Mouse (Mus musculus): ENCODE data around the gene Ubac2.

Gene Ubac2

DNA sequence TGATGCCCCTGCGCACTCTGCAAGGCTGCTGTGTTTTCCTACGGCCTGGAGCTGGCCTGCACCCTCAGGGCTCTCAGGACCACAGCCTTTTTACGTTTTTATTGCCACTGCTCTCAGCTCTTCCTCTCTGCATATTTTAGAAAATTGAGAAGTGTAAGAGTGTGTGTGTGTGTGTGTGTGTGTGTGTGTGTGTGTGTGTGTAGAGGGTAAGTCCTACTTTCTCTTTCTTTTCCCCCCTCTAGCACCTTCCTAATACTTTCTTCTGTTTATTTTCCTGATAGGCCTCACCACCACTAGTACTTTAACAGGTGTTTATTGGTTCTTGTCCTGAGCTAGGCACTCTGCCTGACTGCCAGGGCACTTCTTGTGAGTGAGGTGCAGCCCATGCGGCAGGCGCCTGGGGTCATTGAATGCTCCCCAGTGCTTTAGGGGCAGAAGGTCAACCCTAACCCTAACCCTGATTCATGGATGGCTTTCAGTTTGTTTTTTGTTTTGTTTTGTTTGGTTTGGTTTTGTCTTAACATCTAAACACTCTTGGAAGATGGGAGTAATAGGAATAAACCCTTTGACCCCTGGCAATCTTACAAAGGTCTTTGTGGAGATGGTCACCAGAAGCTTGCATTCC, 16.2 kb downstream of the Ubac2 start:
- DNase-seq (ENCODE audit: low spot score): no peak

DNA sequence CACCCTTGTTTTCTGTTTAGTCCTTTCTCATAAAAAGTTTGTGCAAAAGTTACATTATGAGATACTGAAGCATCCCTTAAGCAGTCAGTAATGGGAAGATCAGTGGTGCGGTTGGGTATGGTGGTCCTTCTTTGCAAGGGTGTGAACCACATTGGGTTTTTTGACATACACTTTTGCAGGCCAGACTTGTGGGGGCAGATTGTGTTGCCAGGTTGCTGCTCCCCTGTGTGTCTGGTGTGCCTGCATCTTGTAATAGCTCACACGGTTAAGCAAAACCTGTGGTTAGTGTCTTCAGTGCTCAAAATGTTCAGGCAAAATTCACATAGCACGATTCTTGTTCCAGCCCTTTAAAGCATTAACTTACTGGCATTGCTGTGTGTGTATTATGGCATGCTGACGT, 16.9 kb downstream of the Ubac2 start:
- no peak for DNase-seq (ENCODE audit: low spot score)

DNA sequence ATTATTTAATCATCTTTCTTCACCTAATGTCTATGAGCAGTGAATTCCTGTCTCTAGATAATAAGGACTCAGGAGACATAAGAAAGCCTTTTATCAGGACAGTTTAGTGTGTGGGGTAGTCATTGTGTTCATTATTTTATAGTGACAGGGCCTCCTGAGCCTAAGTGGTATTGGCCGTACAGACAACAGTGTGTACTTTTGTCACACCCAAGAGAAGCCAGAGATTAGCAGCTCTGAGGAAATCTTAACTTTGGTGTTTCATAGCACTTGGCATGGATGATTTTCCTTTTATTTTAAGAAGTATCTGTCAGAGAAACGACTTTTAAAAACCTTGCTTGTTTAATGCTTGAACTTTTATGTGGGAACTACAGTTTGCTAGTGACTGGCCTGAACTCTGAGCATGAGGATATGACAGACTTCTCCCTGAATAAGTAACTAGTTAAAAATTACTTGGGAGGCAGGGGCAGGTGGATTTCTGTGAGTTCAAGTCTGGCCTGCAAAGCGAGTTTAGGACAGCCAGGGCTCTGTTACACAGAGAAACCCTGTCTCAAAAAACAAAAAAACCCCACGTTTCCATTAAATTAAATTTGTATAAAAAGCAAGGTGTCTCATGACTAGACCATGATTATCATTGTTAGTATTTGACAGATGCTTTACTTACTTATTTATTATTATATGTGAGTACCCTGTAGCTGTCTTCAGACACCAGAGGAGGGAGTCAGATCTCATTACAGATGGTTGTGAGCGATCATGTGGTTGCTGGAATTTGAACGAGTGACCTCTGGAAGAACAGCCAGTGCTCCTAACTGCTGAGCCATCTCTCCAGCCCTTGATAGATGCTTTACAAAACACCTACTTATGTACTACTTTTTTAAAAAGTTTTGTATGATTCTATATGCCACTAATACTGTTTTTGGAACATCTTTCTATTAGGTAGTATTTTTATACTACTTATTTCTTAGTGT, 18.0 kb downstream of the Ubac2 start:
- DNase-seq (ENCODE audit: low spot score): no peak

DNA sequence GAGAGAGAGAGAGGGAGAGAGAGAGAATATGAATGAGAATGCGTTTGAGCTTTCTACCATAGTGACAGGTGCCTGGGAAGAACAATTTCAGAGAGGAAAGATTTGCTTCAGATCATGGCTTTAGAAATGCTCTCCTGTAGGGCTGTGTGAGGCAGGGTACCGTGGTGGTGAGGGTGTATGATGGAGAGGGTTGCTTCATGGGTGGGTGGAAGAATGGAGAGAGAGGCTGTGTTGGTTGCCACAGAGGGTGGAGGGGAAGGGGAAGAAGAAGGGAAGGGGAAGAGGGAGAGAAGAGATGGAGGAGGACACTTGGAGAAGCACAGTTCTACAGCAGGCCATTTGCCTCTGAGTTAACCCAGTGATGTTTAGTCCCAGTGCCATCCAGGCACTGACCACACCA, 19.4 kb downstream of the Ubac2 start:
- no peak for DNase-seq (ENCODE audit: low spot score)

DNA sequence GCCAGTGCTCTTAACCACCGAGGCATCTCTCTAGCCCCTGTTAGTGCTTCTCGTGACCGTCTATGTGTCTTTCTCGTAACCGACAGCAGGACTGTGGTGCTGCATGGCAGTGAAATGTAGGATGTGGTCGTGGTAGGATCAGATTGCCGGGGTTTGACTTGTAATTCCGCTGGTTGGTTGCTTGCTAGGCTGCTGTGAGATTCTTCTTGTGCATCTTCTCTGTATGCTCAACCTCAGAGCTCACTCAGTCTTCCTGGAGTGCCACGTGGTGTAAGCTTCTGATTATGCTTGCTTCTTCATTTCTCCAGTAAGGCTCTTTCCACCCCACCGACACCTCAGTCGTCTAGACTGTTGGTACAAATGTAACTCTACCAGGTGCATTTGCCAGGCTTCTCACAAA, 20.1 kb downstream of the Ubac2 start:
- no peak for DNase-seq (ENCODE audit: low spot score)

DNA sequence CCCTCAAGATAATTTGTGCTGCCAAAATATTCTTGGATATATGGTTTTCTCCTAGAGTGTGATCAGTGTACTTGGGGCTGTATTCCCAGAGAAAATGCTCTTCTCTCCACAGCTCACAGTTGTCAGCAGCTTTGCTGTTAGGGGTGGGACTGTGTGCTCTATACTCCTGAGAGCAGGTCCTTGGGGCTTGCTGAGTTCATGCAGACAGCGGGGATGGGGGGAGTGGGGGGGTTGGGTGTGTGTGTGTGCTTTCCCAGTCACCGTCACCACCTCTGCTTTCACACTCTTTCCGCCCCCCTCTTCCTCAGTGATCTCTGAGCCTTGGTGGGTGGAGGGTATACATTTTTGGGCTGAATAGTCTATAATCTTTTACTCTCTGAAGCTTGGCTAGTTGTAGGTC, 20.7 kb downstream of the Ubac2 start:
- no peak for DNase-seq (ENCODE audit: low spot score)

DNA sequence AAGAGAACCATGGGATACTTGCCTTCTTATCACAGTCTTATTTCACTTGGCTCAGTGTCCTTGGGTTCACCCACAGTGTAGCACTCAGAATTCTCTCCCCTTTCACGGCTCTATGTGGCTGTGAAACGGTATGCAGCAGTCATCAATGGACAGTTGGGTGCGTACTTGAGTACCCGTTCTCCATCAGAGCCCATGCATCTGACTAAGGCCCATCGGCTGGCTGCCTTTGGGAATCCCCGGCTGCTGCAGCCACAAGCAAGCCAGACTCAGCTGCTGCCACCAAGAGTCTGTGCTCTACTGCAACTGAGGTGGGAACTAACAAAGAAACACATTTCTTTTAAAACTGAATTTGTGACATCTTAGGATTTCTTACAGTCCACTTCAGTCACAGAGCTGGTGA, 23.1 kb downstream of the Ubac2 start:
- DNase-seq (ENCODE audit: low spot score): no peak

DNA sequence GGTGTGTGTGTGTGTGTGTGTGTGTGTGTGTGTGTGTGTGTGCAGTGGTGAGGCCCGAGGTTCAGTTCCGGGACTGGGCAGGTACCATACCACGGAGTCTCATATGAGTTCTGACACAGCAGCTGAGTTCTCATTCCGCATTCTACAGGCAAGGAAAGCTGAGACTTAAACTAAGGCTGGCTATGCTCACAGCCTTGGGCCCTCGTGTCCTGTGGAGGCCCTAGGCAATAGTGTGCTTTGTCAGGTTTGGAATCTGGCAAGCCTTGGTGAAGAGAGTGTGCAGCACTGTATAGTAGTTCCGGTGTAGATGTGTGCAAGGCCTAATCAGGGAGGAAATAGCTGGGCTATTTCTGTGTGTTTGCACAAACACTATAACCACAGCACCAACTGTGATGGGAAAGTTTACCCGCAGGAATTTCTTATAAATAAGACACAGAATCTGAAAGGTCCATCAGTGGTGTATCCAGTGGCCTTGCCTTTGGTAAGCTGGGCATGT, 25.0 kb downstream of the Ubac2 start:
- DNase-seq (ENCODE audit: low spot score): no peak

DNA sequence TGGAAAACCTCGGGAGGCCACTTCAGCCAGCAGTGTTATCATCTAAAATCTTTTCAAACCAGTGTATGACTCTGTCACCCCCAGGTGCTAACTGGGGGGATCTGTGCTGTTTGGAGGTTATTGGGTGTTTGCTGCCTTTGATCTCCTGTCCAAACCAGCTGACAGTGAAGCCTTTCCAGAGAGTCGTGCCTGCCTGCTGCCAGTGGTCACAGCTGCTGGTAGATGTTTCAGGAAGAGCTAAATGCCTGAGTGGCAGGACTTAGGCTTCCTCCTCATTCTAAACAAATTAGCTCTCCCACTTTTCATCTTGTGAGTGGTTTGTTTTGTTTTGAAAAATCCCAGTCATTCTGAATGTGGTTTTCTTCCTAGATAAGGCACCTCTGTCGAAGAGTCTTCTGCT, 26.3 kb downstream of the Ubac2 start:
- no peak for DNase-seq (ENCODE audit: low spot score)

DNA sequence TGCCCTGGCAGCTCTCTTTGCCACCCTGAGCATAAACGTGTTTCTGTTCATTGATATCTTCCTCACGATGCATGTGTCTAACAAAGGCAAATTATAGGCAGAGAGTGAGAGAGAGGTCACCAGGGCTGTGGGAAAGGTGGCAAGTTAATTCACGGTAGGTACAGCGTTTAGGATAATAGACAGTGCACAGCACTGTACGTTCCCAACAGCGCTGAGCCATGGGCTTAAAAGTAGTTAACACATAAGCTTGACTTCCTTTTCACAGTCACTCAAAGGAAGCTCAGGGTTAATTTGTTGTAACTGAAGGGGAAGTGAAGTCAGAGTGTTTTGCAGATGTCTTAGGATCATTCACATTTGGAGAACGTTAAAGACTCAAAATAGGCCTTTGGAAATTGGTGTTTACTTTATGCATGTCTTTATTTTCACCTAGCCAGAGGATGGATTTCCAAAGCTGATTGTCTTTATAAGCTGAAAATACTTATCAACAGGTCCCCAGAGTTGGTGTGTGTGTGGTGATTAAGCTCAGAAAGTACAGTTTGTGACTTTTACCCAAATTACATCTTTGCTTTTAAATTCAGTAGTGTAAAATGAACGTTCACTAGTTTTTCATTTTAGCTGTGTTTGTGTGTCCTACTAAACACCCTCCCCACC, 28.0 kb downstream of the Ubac2 start:
- DNase-seq (ENCODE audit: low spot score): no peak

DNA sequence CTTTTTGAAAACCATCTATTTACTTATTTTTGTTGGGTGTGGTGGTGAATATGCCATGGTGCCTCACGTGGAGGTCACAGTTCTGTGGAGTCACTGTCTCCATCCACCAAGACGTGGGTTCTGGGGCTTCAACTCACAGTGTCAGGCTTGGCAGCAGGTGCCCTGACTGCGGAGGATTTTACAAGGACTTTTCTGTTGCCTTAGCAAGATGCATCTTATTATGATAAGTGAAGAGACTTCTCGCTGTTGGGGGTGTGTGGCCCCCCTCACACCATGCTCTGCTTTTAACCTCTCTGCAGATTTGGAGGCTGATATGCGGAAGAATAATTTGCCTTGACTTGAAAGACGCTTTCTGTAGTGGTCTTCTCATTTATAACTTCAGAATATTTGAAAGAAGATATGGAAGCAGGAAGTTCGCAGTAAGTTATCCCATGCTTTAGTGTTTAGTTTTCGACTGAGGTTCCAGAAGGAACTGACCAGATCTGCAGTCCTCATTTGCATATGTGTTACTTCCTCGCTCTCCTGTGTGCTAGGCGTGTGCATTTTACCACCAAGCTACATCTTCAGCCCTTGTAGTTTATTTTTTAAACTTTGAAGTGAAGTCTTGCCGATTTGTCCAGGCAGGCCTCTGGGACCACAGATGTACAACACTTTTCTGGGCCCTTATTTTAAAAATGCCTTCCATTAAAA, 28.7 kb downstream of the Ubac2 start:
- DNase-seq (ENCODE audit: low spot score): no peak

DNA sequence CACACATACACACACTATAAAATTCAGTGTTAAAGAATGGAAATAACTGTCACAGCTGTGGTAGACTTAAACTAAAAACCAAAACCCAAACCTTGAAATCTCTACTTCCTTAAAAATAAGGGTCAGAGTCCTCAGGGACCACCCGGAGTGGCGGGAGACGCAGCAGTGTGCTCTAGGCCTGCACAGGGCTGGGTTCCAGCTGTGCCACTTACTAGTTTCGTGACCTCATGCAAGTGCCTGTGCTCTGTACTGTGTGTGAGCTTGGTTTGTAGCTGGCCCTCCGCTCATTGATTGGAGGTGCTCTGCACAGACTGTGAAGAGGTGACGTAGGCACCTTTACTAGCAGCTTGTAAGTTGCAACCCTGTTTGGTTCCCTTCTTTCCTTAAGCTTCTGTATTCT, 31.4 kb downstream of the Ubac2 start:
- DNase-seq (ENCODE audit: low spot score): no peak

DNA sequence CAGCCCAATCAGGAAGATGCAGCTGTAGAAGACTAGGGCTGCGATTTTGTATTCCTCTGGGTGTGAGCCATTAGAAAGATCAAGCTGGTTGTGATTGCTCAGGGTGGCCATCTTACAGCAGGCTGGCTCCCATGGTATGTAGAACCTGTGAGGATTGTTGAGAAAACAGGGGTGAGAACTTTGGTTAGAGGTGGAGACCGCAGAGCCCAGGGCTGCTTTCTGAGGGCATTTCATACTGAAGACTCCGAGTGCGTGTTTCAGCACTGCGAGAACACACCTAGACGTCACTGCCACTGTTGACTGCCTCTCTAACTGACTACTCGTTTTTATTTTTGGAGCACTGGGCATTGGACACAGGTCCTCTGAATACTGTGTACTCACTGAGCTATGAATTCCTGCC, 34.1 kb downstream of the Ubac2 start:
- no peak for DNase-seq (ENCODE audit: low spot score)

DNA sequence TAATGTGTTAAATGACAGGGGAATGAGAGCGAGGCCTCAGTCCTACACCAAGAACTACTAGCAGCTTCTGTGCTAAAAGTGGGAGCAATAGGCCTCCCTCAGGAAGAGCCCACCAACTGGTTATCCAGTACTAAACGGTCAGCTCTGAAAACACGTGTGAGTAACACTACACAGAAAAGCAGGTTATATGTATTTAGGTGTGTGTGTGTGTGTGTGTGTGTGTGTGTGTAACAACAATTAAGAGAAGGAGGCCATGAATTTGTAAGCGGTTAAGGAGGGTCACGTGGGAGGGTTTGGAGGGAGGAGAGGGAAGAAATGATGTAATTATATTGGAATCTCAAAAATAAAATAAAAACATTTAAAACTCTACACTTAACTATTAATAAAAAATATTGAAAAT, 36.7 kb downstream of the Ubac2 start:
- no peak for DNase-seq (ENCODE audit: low spot score)

DNA sequence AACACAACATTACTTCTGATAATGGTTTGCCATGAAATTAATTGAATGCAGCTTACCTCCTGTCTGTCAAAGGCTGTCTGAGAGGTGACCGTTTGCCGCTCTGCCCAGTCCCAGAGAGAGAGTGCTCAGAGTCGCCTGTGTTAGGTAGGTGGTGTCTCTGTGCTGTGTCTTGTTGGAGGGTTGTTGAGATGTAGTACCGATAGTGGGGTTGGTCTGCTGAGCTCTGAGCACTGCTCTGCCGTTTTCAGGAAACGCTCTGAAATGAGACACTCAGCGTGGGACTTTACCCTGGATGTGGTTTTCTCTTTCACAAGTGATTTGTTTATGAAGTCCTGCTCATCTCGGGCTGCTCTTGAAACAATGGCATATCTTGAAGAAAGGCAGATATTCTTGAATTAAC, 37.2 kb downstream of the Ubac2 start, which contains the start of gene Gpr18:
Gene Gpr18 (minus strand): TSS at position 161 of the 400 bp plus-strand sequence.
- DNase-seq (ENCODE audit: low spot score): no peak

DNA sequence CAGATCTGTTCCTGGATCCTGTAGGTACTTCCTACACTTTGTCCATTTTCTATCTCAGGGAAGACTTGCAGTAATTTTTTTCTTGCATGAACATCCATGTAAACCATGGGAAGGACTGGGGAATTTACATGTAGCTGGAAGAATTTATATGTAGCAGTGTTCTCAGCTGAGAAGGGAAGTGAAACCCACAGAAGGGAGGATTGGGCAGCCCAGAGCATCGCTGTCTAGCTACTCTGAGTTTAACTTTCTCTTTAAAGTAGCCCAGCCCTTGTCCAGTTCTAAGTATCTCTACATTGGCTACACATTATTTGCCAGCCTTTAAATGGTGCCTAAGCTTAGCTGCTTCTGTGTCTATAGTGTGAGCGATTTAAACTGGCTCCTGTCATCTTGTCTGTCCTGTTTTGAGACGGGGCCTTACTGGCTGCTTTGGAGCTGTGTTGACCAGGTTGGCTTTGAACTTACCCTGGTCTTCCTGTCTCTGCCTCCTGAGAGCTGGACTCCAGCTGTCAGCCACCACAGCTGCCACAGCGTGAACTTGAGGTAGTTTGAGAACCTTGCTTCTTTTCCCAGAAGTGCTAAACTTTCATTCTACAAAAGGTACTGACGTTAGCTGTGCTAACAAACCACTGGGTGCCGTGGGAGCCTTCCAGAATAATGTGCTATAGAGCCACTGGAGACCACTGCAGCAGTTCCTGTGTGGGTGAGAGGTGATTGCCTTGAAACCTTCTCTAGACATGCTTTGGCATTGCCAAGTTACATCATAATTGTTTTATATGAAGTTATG, 38.1 kb downstream of the Ubac2 start:
- no peak for DNase-seq (ENCODE audit: low spot score)

DNA sequence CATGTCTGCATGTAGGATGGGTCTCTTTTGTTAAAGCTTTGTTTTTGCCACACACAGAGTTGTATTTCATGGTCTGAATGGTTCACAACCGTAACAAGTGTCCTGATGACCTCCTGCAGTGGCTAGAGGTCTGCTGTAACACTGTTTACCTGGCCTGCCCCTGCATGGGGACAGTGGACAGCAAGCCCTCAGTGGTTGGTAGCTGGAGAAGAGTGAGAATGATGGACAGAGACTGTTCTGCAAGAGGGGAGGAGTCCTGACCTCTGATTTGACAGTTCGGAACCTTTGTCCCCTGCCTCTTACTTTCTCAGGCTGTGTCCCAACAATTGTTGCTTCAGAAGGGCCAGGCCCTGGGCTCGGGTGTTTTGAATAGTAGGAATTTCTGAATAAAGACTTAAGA, 39.8 kb downstream of the Ubac2 start:
- no peak for DNase-seq (ENCODE audit: low spot score)

DNA sequence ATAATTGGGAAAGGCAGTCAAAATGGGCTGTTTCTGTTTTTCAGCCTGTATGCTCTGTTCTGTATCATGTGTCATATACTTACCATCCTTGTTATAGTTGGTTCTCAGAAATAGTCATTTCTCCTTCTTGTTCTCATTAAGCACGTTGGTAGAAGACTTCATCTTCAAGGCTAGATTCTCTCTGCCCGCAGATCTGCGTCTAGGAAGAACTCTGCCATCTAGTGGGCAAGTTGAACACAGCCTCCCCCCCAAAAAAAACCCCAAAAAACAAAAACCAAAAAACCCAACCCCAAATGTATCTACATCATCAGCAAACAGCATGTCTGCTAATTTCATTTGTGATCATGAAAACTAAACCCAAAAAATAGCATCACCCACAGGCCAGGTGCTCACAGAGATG, 41.3 kb downstream of the Ubac2 start:
- DNase-seq (ENCODE audit: low spot score): no peak

DNA sequence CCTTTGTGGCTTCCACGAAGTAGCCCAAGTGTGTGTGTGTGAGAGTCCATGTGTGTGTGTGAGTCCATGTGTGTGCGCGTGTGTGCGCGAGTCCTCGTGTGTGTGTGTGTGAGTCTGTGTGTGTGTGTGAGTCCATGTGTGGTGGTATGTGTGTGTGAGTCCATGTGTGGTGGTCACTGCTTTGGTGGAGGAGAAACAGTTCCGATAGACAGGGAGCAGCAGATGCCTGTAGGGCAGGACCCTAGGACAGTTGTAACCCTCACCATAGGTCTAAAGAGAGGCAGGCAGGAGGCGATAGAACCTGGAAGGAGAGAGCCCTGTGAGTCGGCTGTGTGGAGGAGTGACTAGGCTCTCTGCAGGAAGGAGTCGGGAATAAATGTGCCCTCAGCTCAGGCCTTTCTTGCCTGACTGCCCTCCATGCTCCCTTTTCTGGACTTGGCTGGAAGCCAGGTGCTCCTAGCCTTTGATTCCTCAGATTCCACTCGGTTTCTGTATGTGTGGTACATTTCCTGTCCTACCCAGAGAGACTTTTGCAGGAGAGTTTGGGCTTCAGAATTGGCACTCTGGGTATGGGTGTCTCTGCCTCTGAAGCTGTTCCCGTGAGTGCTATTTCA, 42.2 kb downstream of the Ubac2 start:
- DNase-seq (ENCODE audit: low spot score): no peak

DNA sequence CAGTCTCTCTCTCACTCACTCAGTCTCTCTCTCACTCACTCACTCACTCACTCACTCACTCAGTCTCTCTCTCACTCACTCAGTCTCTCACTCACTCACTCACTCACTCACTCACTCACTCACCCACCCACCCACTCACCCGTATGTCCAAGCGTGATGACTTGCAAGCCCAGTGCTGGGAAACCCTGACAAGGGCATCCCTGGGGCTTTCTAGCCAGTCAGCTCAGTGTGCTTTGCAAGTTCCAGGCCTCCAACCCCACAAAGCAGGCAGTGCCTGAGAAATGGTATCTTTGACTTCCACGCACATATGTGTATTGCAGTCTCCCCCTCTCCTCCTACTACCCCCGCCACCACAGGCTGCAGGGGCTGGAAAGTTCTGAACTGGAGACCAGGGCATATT, 43.6 kb downstream of the Ubac2 start:
- DNase-seq (ENCODE audit: low spot score): no peak

DNA sequence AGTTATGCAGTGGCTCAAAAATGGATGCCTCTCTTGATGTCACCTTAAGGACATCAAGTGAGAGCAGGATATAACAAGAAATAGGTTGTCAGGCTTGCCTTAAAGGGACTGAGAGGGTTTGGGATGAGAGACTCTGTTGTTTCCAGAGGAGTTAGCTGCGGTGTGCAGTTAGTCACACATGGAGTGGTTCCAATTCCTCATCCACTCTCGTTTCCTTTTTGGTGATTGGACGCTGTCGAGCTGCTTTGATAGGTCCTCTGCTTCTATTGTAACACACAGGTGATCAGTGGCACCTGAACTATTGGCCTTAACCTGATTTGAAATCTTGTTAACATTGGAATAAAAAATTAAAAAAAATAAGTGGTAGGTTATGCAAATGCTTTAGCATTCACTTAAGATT, 44.3 kb downstream of the Ubac2 start:
- DNase-seq (ENCODE audit: low spot score): no peak
